Mouse (Mus musculus) left cerebral cortex, adult 11 months (tissue): ENCODE results near the gene Ggta1.

Source experiments
- DNase-seq: peaks from one replicate; pipeline ENCODE4 v3.0.0; 2022; ENCODE audit warnings: low spot score

Ggta1 gene

DNA sequence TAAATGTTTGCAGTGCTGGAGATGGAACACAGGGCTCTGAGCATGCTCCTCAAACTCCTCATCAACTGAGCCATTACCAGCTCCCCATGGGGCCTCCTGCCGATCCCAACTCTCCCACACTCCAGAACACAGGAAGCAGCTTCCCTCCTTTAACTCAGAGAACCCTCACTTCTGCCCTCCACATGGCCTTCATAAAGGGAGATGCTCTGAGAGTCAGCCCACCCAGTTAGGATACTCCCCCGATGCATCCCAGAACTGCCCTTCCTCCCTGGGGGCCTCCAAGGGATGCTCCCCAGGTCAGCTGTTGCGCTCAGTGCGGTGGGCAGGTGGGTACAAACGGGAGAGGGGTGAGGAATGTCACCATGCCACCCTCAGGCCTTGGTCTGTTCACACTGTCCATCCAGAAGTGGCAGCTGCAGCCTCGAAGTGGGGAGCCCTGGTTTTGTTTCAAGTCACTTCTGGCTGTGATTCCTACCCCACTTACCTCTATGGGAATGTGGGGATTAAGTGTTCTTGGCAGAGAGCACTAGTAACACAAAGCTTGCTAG lies 28.4 kb downstream of the Ggta1 start:
- DNase-seq: no peak

DNA sequence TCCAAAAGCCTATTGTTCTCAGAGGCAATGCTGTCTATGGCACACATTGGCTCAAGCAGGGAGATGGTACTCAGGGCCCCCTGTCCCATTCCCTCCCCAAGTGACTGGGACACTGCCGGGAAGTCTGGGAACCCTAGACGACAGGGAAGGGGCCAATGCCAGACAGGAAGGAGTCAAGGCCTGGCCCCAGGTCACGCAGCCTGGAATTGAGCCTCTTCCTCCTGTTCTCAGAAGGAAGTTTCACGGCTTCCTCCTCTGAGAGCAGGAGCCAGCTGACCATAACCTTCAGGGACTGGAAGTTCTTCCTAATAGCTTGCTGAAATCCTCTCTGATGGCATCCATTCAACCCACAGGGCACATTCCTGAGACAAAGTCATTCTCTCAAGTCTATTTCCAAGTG lies 29.6 kb downstream of the Ggta1 start:
- no peak for DNase-seq

DNA sequence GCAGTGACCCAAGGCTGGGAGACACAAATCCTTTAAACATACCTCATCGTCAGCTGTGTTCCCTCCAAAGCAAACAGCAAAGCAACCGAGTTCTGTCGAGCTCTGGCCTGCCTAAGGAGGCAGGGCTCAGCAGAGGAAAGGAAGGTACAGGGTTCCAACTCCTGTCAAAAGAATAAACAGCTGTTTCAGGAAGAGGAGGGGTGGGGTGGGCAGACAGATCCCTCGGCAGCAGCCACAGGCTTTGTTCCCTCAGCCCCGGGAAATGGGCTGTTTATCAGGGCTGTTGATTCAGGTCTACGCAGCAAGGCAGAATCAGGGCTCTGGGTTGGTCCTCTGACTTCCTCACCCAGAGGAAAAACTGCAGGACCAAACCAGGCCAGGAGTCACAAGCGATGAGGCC lies 30.6 kb downstream of the Ggta1 start:
- DNase-seq: no peak

DNA sequence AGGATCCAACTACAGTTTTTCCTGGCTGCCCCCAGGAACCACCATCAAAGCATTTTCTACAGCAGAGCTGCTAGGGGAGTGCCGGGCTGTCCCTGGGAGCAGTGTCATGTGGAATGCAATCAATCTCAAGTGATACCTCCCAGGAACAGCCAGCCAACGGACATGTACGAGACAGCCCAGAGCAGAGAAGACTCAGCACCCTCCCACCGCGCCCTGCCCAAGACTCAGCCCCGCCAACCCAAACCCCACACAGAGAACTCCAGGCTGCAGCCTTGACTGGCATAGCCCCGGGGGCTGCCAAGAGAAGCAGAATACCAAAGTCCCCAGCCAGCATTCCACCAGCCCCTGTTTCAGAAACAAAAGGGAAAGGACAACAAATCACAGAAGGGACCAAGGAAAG lies 31.0 kb downstream of the Ggta1 start:
- no peak for DNase-seq

DNA sequence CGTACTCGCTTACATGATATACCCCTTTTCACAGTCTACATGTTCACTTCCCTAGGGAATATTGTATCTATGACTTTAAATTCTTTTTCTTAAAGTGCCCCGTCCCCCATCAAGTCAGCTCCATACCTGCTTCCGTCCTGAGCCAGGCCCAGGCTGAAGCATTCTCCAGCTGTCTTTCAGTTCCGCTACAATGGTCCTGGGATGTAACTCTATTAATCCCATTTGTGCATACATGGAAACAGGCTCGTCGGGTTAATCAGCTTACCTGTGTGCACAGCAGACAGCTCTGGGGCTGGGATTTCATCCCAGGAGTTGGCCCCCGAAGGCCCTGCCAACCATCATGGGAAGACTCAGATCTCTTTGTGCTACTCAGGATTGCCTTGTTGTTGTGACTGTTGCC lies 32.2 kb downstream of the Ggta1 start:
- no peak for DNase-seq

DNA sequence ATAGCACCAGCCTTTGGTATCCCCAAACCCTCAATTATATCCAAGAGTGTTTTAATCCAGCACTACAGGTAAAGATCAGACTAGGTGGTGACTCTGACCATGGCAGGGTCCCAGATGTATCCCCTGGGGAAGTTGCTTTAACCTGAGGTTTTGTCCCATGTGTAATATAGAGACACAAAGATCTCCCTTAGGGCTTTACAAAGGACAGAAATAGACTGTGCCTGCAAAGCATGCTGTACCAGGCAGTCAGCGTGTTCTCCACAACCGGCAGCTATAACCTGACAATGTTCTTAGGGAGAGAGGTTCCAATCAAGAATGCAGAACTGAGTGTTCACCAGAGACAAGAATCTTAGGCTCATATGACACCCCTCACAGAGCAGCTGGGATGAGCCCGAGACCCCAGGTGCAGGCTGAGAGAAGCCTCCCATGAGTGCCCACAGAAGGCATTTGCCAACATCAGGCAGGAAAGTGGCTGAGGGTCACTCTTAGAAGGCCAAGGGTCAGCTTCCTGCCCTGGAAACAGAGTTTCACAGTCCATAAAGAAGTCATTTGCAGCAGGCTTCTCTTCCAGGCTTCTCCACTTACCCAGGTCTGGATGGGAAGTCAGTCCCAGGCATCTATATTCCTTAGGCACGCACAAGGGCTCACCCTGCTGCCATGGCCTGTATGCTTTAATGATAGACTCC lies 34.3 kb downstream of the Ggta1 start:
- no peak for DNase-seq

DNA sequence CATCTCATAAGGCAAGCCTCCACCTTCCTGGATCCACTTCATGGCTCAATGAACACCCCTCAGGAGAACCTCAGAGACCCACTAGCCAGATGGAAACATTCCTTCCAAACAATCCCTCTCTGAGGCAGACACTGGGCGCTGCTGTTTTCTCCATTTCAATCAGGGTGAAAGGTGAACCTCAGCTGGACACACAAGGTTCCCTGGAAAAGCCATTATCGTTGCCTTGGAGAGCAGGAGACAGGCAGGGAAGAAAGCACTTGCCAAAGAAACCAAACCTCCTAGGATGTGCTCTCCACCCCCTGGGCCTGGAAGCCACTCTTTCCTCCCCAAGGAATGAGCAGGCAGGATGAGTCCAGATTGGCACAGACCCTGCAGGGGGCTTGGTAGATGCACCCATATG lies 35.5 kb downstream of the Ggta1 start:
- DNase-seq: no peak

DNA sequence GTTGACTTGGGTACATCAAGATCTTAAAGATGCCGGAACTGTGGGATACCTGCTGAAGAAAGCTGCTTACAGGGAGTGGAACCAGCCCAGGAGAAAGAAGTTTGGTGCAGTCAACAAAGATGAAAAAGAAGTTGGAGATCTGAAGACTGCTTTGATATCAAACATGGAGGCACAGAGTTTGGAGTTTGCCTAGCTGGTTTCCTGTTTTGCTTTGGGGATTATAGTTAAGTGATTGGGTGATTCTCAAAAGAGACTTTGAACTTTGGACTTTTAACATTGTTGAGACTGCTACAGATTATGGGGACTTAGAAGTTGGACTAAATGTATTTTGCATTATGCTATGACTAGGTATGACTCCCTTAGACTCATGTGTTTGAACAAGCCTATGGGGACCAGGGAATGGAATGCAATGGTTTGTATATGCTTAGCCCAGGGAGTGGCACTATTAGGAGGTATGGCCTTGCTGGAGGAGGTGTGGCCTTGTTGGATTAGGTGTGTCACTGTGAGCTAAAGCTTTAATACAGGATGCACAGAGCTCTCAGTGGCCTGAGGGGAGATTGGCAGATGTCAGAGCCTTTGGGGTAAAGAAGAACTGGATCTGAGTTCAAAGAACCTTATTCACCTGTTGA lies 39.2 kb downstream of the Ggta1 start:
- no peak for DNase-seq

DNA sequence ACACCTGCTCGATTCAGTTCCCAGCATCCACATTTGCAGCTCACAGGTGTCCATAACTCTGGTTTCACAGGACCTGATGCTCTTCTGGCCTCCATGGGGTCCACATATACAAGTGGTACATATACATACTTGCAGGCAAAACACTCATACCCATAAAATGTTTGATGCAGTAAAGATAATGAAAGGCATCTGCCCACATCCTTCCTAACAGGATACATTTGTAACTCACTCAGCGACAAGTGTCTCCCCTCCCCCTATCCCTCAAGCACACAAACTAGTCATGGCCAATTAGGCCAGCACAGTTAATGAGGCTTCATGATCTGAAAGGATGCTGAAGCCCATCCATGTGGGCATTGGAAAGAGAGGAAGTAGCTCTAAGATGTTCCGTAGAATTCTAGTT lies 40.6 kb downstream of the Ggta1 start:
- DNase-seq: no peak

DNA sequence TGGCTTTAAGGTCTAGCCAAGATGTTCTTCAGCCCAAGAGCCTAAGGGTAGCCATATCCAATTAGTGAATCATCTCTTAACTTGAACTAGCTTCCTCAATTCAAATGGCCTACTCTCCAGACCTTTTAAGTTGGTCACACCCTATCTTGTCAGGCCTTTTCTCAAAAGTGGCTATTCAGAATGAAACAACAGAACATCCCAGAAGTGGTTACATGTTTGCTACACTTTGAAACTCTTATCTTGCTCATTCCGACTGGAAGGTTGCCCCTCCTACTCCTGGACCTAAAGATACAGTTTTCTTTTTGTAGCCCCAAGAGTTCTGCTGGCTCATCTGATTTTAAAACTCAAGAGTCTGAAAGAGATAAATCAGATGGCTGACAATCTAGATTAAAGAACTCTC lies 42.4 kb downstream of the Ggta1 start:
- DNase-seq: no peak

DNA sequence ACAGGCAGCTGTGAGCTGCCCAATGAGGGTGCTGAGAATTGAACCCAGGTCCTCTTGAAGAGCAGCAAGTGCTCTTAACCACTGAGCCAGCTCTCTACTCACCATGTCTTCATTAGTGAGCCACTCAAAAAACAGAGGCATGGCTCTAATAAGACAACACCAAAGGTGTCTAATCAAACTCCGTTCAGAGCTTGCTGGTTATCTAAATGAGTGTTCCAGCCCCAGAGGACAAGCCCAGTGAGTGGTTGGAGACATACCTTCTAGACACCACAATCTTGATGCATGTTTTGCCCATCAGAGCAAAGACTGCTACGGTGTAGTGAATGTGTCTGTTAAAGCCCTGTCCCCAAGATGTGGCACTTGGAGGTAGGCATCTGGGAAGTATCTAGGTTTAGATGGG lies 43.4 kb downstream of the Ggta1 start:
- no peak for DNase-seq

DNA sequence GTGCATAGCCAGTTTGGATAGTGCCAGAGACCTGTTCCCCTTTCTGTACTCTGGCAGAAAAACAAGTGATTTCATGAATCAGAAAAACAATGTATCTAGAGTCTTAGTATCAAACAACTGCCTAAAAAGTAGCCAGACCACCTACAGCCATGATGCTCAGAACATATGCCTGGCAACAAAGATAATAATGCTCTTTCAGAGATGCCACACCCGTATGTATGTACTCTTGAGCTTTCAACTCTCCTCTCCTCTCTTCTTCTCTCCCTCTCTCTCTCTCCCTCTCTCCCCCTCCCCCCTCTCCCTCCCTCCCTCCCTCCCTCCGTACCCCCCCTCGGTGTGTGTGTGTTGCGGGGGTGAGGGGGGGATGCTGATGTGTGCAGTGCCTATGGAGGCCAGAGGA lies 43.8 kb downstream of the Ggta1 start:
- DNase-seq: no peak

DNA sequence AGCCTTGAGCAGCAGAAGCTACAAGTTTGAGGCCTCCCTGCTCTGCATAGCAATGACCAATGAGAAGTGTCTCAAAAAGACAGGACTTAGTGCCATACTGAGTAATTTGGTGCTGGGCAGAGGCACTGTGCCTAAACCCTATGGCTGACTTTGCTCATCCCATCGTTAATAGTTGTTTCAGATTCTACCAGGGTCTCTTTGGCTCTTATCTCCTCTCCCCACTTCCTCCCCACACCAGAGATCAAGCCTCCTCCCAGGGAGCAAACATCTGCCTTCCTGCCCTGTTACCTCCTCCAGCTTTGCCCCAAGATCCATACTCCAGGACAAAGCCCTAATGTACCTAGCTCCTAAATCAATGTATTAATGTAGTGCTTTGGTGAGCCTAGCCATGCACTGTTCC lies 45.8 kb downstream of the Ggta1 start:
- no peak for DNase-seq

DNA sequence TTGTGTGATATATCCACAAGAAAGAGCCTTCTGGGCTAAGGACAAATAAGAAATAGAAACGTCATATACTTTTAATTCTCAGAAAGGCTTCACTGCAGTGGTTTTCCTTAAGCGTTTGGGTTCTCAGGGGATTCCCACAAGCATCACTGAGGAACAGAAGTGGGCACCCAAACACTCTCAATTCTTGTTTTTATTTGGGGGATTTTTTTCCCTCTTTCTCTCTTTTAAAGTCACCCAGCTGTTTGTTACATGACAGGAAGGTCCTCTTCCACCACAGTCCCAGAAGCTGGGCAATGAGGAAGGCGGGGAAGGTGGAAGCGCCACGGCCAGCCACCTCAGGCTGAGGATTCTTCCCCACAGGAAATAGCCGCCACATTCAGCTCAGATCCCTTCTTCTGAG lies 46.6 kb downstream of the Ggta1 start:
- DNase-seq: no peak

DNA sequence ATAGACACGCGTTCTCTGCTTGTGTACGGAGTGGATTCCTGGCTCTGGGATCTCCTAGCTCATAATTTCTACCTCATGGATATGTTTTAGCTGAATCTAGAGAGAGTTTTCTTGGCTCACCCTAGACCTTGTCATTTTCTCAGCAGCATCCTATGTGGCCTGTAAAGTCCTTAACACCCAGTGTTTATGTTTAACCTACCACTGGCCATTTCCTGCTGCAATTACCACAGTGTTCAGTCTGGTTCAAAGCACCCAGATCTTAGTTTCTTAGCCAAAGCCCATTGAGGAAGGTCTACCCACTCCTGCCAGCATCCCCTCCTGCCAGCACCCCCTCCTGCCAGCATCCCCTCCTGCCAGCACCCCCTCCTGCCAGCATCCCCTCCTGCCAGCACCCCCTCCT lies 50.2 kb downstream of the Ggta1 start:
- no peak for DNase-seq

DNA sequence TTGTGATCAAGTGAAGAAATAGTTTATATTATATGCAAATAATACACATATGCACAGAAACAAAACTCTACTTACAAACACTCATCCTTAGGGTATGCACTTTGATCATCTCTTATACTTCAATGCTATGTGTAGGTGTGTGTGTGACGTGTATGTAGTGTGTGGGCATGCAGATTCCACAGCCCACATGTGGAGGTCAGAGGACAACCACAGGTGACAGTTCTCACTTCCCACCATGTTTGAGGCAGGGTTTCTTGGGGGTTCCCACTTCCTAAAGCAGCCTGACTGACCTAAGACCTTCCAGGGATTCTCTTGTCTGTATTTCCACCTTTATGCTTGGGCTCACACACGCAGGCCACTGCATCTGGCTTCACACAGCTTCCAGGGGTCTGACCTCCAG lies 50.8 kb downstream of the Ggta1 start:
- DNase-seq: no peak

DNA sequence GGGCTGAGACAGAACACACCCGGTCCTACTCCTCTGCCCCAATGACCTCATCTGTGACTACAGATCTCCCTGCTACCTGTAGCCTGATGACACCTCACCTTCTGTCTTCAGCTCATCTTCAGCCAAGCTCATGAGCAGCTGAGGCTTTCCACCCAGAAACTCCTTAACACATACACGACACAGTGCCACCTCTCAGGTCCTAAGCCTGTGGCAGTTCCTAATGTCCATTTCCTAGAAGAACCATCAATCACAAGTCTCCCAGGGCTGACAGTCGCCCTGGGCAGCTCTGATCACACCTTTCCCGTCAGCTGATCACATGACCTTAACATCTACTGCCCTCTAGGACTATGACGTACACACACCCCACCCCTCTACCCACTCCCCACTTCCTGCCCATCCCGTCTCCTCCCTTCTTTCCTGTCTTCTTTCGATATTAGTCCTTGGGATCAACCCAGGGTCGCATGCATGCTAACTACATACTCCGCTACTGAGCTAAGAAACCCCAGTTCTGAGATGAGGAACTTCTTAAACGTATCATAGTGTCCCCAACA lies 51.3 kb downstream of the Ggta1 start:
- no peak for DNase-seq

DNA sequence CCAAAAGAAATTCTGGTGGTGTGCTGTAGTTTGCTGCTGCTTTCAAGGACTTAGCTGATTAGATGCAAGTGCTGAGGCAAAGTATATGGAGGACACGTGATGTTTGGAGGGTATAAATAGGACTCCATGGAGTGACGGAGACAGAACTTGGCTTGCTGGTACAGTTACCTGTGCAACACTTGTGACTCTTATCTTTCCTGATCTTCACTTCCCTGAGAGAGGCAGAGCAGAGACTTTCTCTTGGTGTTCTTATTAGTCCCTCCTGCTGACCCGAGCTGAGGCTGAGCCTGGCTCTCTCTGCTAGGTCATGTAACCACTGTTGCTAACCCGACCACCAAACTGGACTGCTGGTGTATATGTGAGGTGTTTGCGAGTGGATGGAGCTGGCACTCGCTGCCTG lies 53.6 kb downstream of the Ggta1 start:
- DNase-seq: no peak

DNA sequence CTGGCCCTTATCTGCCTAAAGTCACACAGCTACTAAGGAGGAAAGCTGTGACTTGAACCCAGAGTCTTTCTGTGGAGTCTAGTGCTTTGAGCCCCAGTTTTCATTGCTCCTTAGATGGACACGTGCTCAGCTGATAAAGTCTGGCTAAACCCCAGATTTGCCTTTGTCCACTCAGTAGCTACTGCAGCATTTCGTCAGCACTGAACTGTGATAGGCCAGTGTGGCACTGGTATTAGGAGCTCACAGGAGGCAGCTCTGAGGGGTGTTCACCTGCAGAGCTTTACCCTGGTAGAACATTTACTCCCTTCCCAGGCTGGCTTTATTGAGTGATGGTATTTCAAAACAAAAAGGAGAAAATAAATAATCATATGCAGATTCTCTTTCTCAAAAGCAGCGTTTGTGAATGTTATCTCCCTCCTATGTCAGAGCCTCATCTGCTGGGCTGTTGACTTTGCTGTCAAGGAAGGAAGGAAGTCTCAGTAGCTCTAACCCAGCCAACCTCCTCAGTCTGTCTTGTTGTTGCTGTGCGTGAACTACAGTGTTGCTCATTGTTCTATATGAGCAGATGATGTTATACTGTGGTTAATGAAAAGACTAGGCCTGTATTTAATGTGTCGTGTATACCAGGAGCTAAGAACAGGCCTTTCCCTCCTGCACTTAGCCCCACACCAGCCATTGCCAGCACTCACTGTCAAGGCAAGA lies 54.5 kb downstream of the Ggta1 start:
- no peak for DNase-seq

DNA sequence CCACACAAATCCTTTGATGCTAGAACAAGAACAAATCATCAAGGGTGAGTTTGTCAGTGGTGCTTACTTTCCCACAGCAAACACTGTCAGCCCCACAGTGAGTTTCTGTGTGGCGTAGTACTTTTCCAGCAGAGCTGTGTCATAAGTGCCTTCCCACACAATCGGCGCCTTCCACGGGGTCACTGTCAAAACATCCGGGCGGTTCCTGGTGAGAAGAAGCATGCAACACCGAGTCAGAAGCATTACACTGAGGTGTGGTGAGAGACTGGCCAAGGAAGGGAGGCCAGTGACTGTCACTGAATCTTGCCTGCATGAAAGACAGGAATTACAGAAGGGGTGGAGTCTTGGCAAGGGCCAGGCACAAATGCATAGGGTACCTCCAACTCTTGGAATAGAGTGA lies 55.2 kb downstream of the Ggta1 start:
- DNase-seq: no peak

DNA sequence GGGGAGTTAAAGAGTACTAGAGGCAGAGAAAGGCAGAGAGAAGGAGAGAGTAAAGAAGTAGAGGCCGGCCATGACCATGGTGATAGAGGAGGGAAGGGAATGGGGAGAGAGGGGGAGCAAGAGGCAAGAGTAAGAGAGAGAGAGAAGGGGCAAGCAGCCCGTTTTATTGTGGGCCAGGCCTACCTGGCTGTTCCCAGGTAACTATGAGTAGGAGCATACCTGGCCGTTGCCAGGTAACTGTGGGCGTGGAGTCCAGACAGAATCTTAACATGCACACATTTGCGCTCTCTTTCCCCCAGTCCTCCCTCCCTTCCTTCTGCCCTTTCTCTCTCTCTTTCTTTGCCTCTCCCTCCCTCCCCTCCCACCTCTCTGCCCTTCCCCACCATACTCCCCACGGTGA lies 55.8 kb downstream of the Ggta1 start:
- DNase-seq: no peak

DNA sequence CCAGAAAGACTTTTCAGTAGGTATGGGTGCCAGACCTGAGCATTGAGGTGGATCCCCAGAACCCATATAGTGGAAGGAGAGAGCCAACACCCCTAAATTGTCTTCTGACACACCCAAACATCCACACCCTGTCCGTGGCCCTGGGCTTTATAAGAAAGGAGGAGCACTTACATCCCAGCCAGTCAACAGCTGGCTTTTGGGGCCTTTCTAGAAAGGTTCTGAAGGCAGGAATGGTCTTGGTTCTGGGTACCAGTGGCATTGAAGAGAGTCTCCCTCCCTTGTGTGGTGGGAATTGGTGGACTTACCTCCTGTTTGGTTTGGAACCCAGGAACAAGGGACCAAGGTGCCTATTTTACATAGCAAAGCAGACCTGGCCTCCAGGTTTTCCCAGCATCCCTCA lies 56.4 kb downstream of the Ggta1 start:
- no peak for DNase-seq

DNA sequence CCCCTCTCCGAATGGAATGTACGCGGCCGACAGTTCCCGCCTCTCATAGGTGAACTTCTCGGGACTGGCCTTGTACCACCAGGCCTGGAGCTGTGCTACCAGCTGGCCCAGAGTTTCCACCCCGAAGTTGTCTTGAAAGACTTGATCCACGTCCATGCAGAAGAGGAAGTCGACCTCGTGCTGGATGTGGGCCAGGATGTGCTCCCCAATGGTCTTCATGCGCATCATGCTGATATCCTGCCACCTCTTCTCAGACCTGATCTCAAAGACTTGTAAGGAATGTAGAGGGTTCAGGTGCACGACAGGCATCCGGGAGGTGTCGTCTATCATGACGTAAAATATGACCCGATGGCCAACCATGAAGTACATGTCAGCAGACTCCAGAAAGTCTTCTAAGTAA lies 60.6 kb downstream of the Ggta1 start:
- no peak for DNase-seq
